Comparison of ENCODE assay signal across 8 mouse cellular contexts in the genomic region with DNA sequence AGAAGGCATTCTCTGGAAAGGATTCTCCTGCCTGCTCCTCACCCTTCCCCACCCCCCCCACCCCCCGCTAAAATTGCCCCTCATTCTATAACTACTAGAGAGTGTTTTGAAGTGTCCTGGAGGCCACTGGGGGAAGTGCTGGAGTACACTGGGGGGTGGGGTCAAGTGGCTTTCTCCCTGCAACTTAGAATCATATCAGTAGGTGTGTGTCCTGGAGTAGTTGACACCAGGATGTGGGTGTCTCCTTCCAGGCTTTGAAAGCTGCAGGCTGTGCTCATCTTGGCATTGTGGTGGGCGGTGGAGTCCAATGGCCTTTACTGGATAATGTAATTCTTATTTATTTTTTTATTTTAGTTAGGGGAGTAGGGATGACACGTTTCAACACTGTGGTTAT. TPM values are rescaled to one million over a fixed set of nuclear protein-coding genes. Genes with fewer than 3 reads are reported as not detected.
A peak's percentile ranks its signal among the peaks of the same experiment; 100 is the strongest.
DNase-seq lines count a peak whose midpoint lies in the region; ATAC-seq and TF ChIP-seq lines count a peak whose summit lies in the region.

No protein-coding gene starts in this region.

- H3K4me1 ChIP-seq in forebrain, embryonic 10.5 days, result peaks cover 12% of the 10 kb centered on the region
- H3K4me1 ChIP-seq in hindbrain, postnatal 0 days (ENCODE audit: insufficient read depth, low read length), result no peaks in the 10 kb centered on the region

- no peak for TF ChIP-seq CTCF in hindbrain, postnatal 0 days (IDR thresholded peaks at IDR 0.05; ENCODE audit: low read depth)

- H3K9me3 ChIP-seq in forebrain, embryonic 10.5 days, result no peaks in the 10 kb centered on the region
- no peaks in the 10 kb centered on the region for H3K9me3 ChIP-seq in hindbrain, postnatal 0 days (ENCODE audit: low read length)

- no peaks in the 10 kb centered on the region for H3K27me3 ChIP-seq in forebrain, embryonic 10.5 days (ENCODE audit: poor library complexity, severe bottlenecking)
- no peaks in the 10 kb centered on the region for H3K27me3 ChIP-seq in hindbrain, postnatal 0 days (ENCODE audit: insufficient read depth, low read length)

- peak overlapping the region; percentile 71 for H3K4me2 ChIP-seq in hindbrain, postnatal 0 days (ENCODE audit: low read depth, low read length)

- ATAC-seq in hindbrain, postnatal 0 days, result no peak

- H3K36me3 ChIP-seq in forebrain, embryonic 10.5 days (replicated peaks), result no peaks in the 10 kb centered on the region
- H3K36me3 ChIP-seq in hindbrain, postnatal 0 days (ENCODE audit: insufficient read depth, low read length), result no peaks in the 10 kb centered on the region

- H3K4me3 ChIP-seq in forebrain, embryonic 10.5 days, result peak overlapping the region; percentile 59
- peak overlapping the region; percentile 33 for H3K4me3 ChIP-seq in hindbrain, postnatal 0 days (ENCODE audit: low read length)

- DNase-seq in embryo, embryonic 11 days, result peak; percentile 23
- peak; percentile 15 for DNase-seq in forebrain, embryonic 10.5 days (ENCODE audit: extremely low spot score, low spot score)
- DNase-seq in hindbrain, postnatal 0 days (ENCODE audit: low spot score), result no peak
- peak; percentile 11 for DNase-seq in lung, postnatal 10 days
- DNase-seq in right cerebral cortex, postnatal 36 days (ENCODE audit: low spot score in 2 of 2), result no peak
- DNase-seq in cerebellum, adult 11 months, result no peak
- DNase-seq in left cerebral cortex, postnatal 4 days, result no peak
- no peak for DNase-seq in cerebellum, adult 8-10 months

- H3K27ac ChIP-seq in forebrain, embryonic 10.5 days, result peak overlapping the region; percentile 82
- H3K27ac ChIP-seq in hindbrain, postnatal 0 days, result no peak overlapping the region

- 0 out of 2 replicates have a peak overlapping the region, but pooled peaks have one; percentile 1 for H3K9ac ChIP-seq in hindbrain, postnatal 0 days (replicated peaks; ENCODE audit: low read length)

- WGBS in forebrain, embryonic 10.5 days, result 49% methylated on average over 3 of the region's 3 CpGs
- 48% methylated on average over 3 of the region's 3 CpGs for WGBS in hindbrain, postnatal 0 days

- intact Hi-C loops in left cerebral cortex, postnatal 4 days (cut with DNase I), result no loop called here

RNA-seq across cellular contexts. Expression of a gene that starts 0.7 kb away (rescaled TPM):
- polyA plus RNA-seq in forebrain, embryonic 10.5 days (2016; fragmentation: Nextera tagmentation; extraction: Ambion mirVana), result 2.8 and 3.6 TPM in 2 replicates
- 4.1 and 8.1 TPM in 2 replicates for total RNA-seq in hindbrain, postnatal 0 days (2014; rRNA removed)
- 5.4 and 6.6 TPM in 2 replicates for polyA plus RNA-seq in hindbrain, postnatal 0 days (2015; fragmentation: Nextera tagmentation; extraction: Ambion mirVana)
- total RNA-seq in left cerebral cortex, postnatal 4 days (2021), result 1 to 10 TPM; 1.5 to 1.6 TPM

Comparison
In these comparisons a context has a peak if more than half of its experiments do, and no peak if none do; other contexts are left out.
1. DNase-seq: peak in embryo, embryonic 11 days (single experiment), forebrain, embryonic 10.5 days (single experiment) and lung, postnatal 10 days (single experiment); none in hindbrain, postnatal 0 days (single experiment), right cerebral cortex, postnatal 36 days (0 of 2), cerebellum, adult 11 months (single experiment), left cerebral cortex, postnatal 4 days (single experiment) and cerebellum, adult 8-10 months (single experiment).